Mouse (Mus musculus): Measurements from ENCODE around the gene Cby1. TPM values are rescaled to one million over a fixed set of nuclear protein-coding genes. Genes with fewer than 3 reads are reported as not detected.

Gene Cby1
- polyA plus RNA-seq, 1 experiment from 2014 or later: 66.0 TPM

- Histone ChIP-seq H3K36me3 (peaks cover 95% of the 10 kb centered on the region), H3K4me2 (no peak overlapping the region), H3K9ac (no peak overlapping the region), H3K27me3 (no peaks in the 10 kb centered on the region), H3K4me3 (no peak overlapping the region), H3K9me3 (no peaks in the 10 kb centered on the region), H3K4me1 (peaks cover 10% of the 10 kb centered on the region), H3K27ac (no peak overlapping the region)
- 96% methylated on average over 6 of the region's 6 CpGs for WGBS
- no peak for ATAC-seq (ENCODE audit: insufficient number of reproducible peaks, insufficient read depth, low FRiP score, low TSS enrichment, low read depth)
Measured at GRCm38 (mm10) chr15:79716710-79717109, 57.7 kb downstream of the Cby1 start.

Other genes starting within 250 kb of the Cby1 start
- gene Csnk1e, start 203.6 kb upstream of the Cby1 start, polyA plus RNA-seq (2015; fragmentation: Nextera tagmentation; extraction: Ambion mirVana): 100 and 112 TPM in 2 replicates
- not detected in 2 replicates for gene Kcnj4, start 154.0 kb upstream of the Cby1 start, polyA plus RNA-seq (2015; fragmentation: Nextera tagmentation; extraction: Ambion mirVana)
- gene Kdelr3, start 142.8 kb upstream of the Cby1 start, polyA plus RNA-seq (2015; fragmentation: Nextera tagmentation; extraction: Ambion mirVana): 89.9 and 99.5 TPM in 2 replicates
- gene Ddx17, start 112.5 kb upstream of the Cby1 start, polyA plus RNA-seq (2015; fragmentation: Nextera tagmentation; extraction: Ambion mirVana): 61.4 and 65.8 TPM in 2 replicates
- gene Dmc1, start 54.1 kb upstream of the Cby1 start, polyA plus RNA-seq (2015; fragmentation: Nextera tagmentation; extraction: Ambion mirVana): 2.2 TPM in 2 replicates
- 2.2 and 2.5 TPM in 2 replicates for gene Fam227a, start 243 bp upstream of the Cby1 start, polyA plus RNA-seq (2015; fragmentation: Nextera tagmentation; extraction: Ambion mirVana)
- 238 TPM in 2 replicates for gene Tomm22, start 11.7 kb downstream of the Cby1 start, polyA plus RNA-seq (2015; fragmentation: Nextera tagmentation; extraction: Ambion mirVana)
- 26.1 and 28.3 TPM in 2 replicates for gene Josd1, start 28.7 kb downstream of the Cby1 start, polyA plus RNA-seq (2015; fragmentation: Nextera tagmentation; extraction: Ambion mirVana)
- 39.8 and 42.2 TPM in 2 replicates for gene Gtpbp1, start 31.6 kb downstream of the Cby1 start, polyA plus RNA-seq (2015; fragmentation: Nextera tagmentation; extraction: Ambion mirVana)
- 7.3 and 8.0 TPM in 2 replicates for gene Sun2, start 83.3 kb downstream of the Cby1 start, polyA plus RNA-seq (2015; fragmentation: Nextera tagmentation; extraction: Ambion mirVana)
- gene Dnal4, start 118.7 kb downstream of the Cby1 start, polyA plus RNA-seq (2015; fragmentation: Nextera tagmentation; extraction: Ambion mirVana): 69.2 and 74.4 TPM in 2 replicates
- 4.7 and 5.4 TPM in 2 replicates for gene Nptxr, start 145.6 kb downstream of the Cby1 start, polyA plus RNA-seq (2015; fragmentation: Nextera tagmentation; extraction: Ambion mirVana)
- gene Npcd, start 175.0 kb downstream of the Cby1 start, polyA plus RNA-seq (2015; fragmentation: Nextera tagmentation; extraction: Ambion mirVana): 0.32 and 0.39 TPM in 2 replicates
- gene Cbx6, start 175.5 kb downstream of the Cby1 start, polyA plus RNA-seq (2015; fragmentation: Nextera tagmentation; extraction: Ambion mirVana): 54.7 and 56.7 TPM in 2 replicates
- gene Apobec3, start 232.5 kb downstream of the Cby1 start, polyA plus RNA-seq (2015; fragmentation: Nextera tagmentation; extraction: Ambion mirVana): 11.0 and 13.1 TPM in 2 replicates